Mouse (Mus musculus): Measurements from ENCODE around the gene Znhit6.

GRCm38 (mm10) chr3:145641036-145641685, 65.2 kb downstream of the Znhit6 start:
- TF ChIP-seq CTCF (IDR thresholded peaks at IDR 0.05; ENCODE audit: low read depth), result no peak
- no peak for TF ChIP-seq EP300 (IDR thresholded peaks at IDR 0.05; ENCODE audit: low read depth)

Data from liver, embryonic 14.5 days (tissue).